In genomic region chr4:39179445-39179844, GRCm38 (mm10) we compare ENCODE assay signal across 25 mouse cellular contexts.
"Had no signal": no experiment of that assay in that cellular context is flagged by ENCODE, and none has a peak within 500 bp of the region (broad histone marks: within the 10 kb centered on the region; RNA-seq: fewer than 3 reads in every experiment).

No protein-coding gene starts in this region.

- H3K4me2 ChIP-seq: embryonic facial prominence, embryonic 12.5 days; embryonic facial prominence, embryonic 13.5 days; embryonic facial prominence, embryonic 15.5 days; forebrain, embryonic 12.5 days; forebrain, embryonic 13.5 days; forebrain, embryonic 15.5 days had no signal

- H3K4me1 ChIP-seq: embryonic facial prominence, embryonic 10.5 days; embryonic facial prominence, embryonic 12.5 days; embryonic facial prominence, embryonic 13.5 days; embryonic facial prominence, embryonic 15.5 days; forebrain, embryonic 10.5 days; forebrain, embryonic 12.5 days; forebrain, embryonic 13.5 days; forebrain, embryonic 15.5 days had no signal

- H3K4me3 ChIP-seq: embryonic facial prominence, embryonic 10.5 days; embryonic facial prominence, embryonic 12.5 days; embryonic facial prominence, embryonic 13.5 days; embryonic facial prominence, embryonic 15.5 days; erythroblast, embryonic 14.5 days; forebrain, embryonic 10.5 days; forebrain, embryonic 12.5 days; forebrain, embryonic 13.5 days; forebrain, embryonic 15.5 days; gastrocnemius, adult 2 months; heart, adult 2 months had no signal

- H3K9ac ChIP-seq: embryonic facial prominence, embryonic 12.5 days; embryonic facial prominence, embryonic 13.5 days; embryonic facial prominence, embryonic 15.5 days; forebrain, embryonic 12.5 days; forebrain, embryonic 13.5 days; forebrain, embryonic 15.5 days; forebrain, postnatal 0 days had no signal

- DNase-seq: cerebellum, adult 9-10 months; cerebellum, adult 9-11 months; cerebellum, postnatal 10 days; cerebellum, postnatal 14 days; cerebellum, postnatal 25 days; cerebellum, postnatal 36 days; embryo, embryonic 11 days; forebrain, postnatal 0 days; gastrocnemius, adult 2 months; gastrocnemius, postnatal 10 days; gastrocnemius, postnatal 14 days; gastrocnemius, postnatal 25 days; gastrocnemius, postnatal 36 days; heart, adult 11 months; heart, adult 18-20 months; heart, adult 2 months had no signal

- H3K36me3 ChIP-seq: embryonic facial prominence, embryonic 10.5 days; embryonic facial prominence, embryonic 12.5 days; embryonic facial prominence, embryonic 13.5 days; embryonic facial prominence, embryonic 15.5 days; forebrain, embryonic 10.5 days; forebrain, embryonic 12.5 days; forebrain, embryonic 15.5 days had no signal

- H3K27ac ChIP-seq: embryonic facial prominence, embryonic 10.5 days; embryonic facial prominence, embryonic 12.5 days; embryonic facial prominence, embryonic 13.5 days; embryonic facial prominence, embryonic 15.5 days; forebrain, embryonic 10.5 days; forebrain, embryonic 12.5 days; forebrain, embryonic 13.5 days; forebrain, embryonic 15.5 days; gastrocnemius, adult 2 months; heart, adult 2 months had no signal

- H3K27me3 ChIP-seq: embryonic facial prominence, embryonic 12.5 days; embryonic facial prominence, embryonic 13.5 days; embryonic facial prominence, embryonic 15.5 days; forebrain, embryonic 12.5 days; forebrain, embryonic 13.5 days; forebrain, embryonic 15.5 days had no signal

- H3K9me3 ChIP-seq: embryonic facial prominence, embryonic 10.5 days; embryonic facial prominence, embryonic 12.5 days; embryonic facial prominence, embryonic 13.5 days; embryonic facial prominence, embryonic 15.5 days; forebrain, embryonic 10.5 days; forebrain, embryonic 12.5 days; forebrain, embryonic 13.5 days; forebrain, embryonic 15.5 days had no signal
